Mouse (Mus musculus): Measurements from ENCODE around the gene Copg2.

Gene Copg2

GRCm38 (mm10) chr6:30713455-30713854 is 183.1 kb downstream of the Copg2 start:
- TF ChIP-seq CTCF (conservative IDR thresholded peaks at IDR 0.05; ENCODE audit: low read length) (no peak), NANOG (IDR thresholded peaks at IDR 0.05; ENCODE audit: borderline replicate concordance, low read length) (no peak), POU5F1 (IDR thresholded peaks at IDR 0.05; ENCODE audit: borderline replicate concordance, low read length) (no peak)

GRCm38 (mm10) chr6:30712484-30712883 is 184.1 kb downstream of the Copg2 start:
- no peak overlapping the region for H3K4me3 ChIP-seq (replicated peaks; ENCODE audit: low read length)
- H3K4me1 ChIP-seq (replicated peaks; ENCODE audit: low read depth, low read length), result 0 out of 2 replicates have a peak, but pooled peaks cover 2% of the 10 kb centered on the region
- no peaks in the 10 kb centered on the region for H3K36me3 ChIP-seq (ENCODE audit: insufficient read depth, low read length)
- H3K9me3 ChIP-seq (ENCODE audit: low read length), result no peaks in the 10 kb centered on the region
- TF ChIP-seq POU5F1 (IDR thresholded peaks at IDR 0.05; ENCODE audit: borderline replicate concordance, low read length) (no peak), CTCF (conservative IDR thresholded peaks at IDR 0.05; ENCODE audit: low read length) (no peak), NANOG (IDR thresholded peaks at IDR 0.05; ENCODE audit: borderline replicate concordance, low read length) (no peak)
- peaks cover 3% of the 10 kb centered on the region; the same call in 1 of the 2 replicates for H3K27me3 ChIP-seq (ENCODE audit: insufficient read depth, low read length)

More at GRCm38 (mm10) chr6:30713455-30713854, 183.1 kb downstream of the Copg2 start:
- Histone ChIP-seq H3K4me3 (replicated peaks; ENCODE audit: low read length) (no peak overlapping the region), H3K36me3 (ENCODE audit: insufficient read depth, low read length) (no peaks in the 10 kb centered on the region), H3K4me1 (replicated peaks; ENCODE audit: low read depth, low read length) (0 out of 2 replicates have a peak, but pooled peaks cover 2% of the 10 kb centered on the region), H3K27me3 (ENCODE audit: insufficient read depth, low read length) (peaks cover 5% of the 10 kb centered on the region; the same call in 1 of the 2 replicates), H3K9me3 (ENCODE audit: low read length) (no peaks in the 10 kb centered on the region)

- H3K27me3 ChIP-seq (ENCODE audit: insufficient read depth, low read length), result peaks cover 3% of the 10 kb centered on the region; the same call in 1 of the 2 replicates
- no peaks in the 10 kb centered on the region for H3K36me3 ChIP-seq (ENCODE audit: insufficient read depth, low read length)
- no peaks in the 10 kb centered on the region for H3K9me3 ChIP-seq (ENCODE audit: low read length)
- no peak for TF ChIP-seq POU5F1 (IDR thresholded peaks at IDR 0.05; ENCODE audit: borderline replicate concordance, low read length)
- TF ChIP-seq NANOG (IDR thresholded peaks at IDR 0.05; ENCODE audit: borderline replicate concordance, low read length), result no peak
- TF ChIP-seq CTCF (conservative IDR thresholded peaks at IDR 0.05; ENCODE audit: low read length), result no peak
- H3K4me1 ChIP-seq (replicated peaks; ENCODE audit: low read depth, low read length), result 0 out of 2 replicates have a peak, but pooled peaks cover 2% of the 10 kb centered on the region
- H3K4me3 ChIP-seq (replicated peaks; ENCODE audit: low read length), result no peak overlapping the region
These were observed 185.2 kb downstream of the Copg2 start for GRCm38 (mm10) chr6:30711365-30711763.

- H3K4me1 ChIP-seq (replicated peaks; ENCODE audit: low read depth, low read length), result 0 out of 2 replicates have a peak, but pooled peaks cover 2% of the 10 kb centered on the region
- peaks cover 3% of the 10 kb centered on the region; the same call in 1 of the 2 replicates for H3K27me3 ChIP-seq (ENCODE audit: insufficient read depth, low read length)
- no peaks in the 10 kb centered on the region for H3K9me3 ChIP-seq (ENCODE audit: low read length)
- no peak for TF ChIP-seq POU5F1 (IDR thresholded peaks at IDR 0.05; ENCODE audit: borderline replicate concordance, low read length)
- no peak for TF ChIP-seq CTCF (conservative IDR thresholded peaks at IDR 0.05; ENCODE audit: low read length)
- TF ChIP-seq NANOG (IDR thresholded peaks at IDR 0.05; ENCODE audit: borderline replicate concordance, low read length), result no peak
- no peaks in the 10 kb centered on the region for H3K36me3 ChIP-seq (ENCODE audit: insufficient read depth, low read length)
- H3K4me3 ChIP-seq (replicated peaks; ENCODE audit: low read length), result no peak overlapping the region
These were observed 185.9 kb downstream of the Copg2 start for GRCm38 (mm10) chr6:30710371-30711364.

GRCm38 (mm10) chr6:30709115-30709514 is 187.5 kb downstream of the Copg2 start:
- Histone ChIP-seq H3K27me3 (ENCODE audit: insufficient read depth, low read length) (peaks cover 3% of the 10 kb centered on the region; the same call in 1 of the 2 replicates), H3K4me3 (replicated peaks; ENCODE audit: low read length) (no peak overlapping the region), H3K36me3 (ENCODE audit: insufficient read depth, low read length) (no peaks in the 10 kb centered on the region), H3K4me1 (replicated peaks; ENCODE audit: low read depth, low read length) (0 out of 2 replicates have a peak, but pooled peaks cover 2% of the 10 kb centered on the region), H3K9me3 (ENCODE audit: low read length) (no peaks in the 10 kb centered on the region)
- TF ChIP-seq CTCF (conservative IDR thresholded peaks at IDR 0.05; ENCODE audit: low read length) (no peak), NANOG (IDR thresholded peaks at IDR 0.05; ENCODE audit: borderline replicate concordance, low read length) (no peak), POU5F1 (IDR thresholded peaks at IDR 0.05; ENCODE audit: borderline replicate concordance, low read length) (no peak)

GRCm38 (mm10) chr6:30703977-30704602 is 192.5 kb downstream of the Copg2 start:
- Histone ChIP-seq H3K27me3 (ENCODE audit: insufficient read depth, low read length) (no peaks in the 10 kb centered on the region), H3K9me3 (ENCODE audit: low read length) (no peaks in the 10 kb centered on the region), H3K36me3 (ENCODE audit: insufficient read depth, low read length) (no peaks in the 10 kb centered on the region), H3K4me3 (replicated peaks; ENCODE audit: low read length) (no peak overlapping the region), H3K4me1 (replicated peaks; ENCODE audit: low read depth, low read length) (no peaks in the 10 kb centered on the region)
- TF ChIP-seq NANOG (IDR thresholded peaks at IDR 0.05; ENCODE audit: borderline replicate concordance, low read length) (no peak), CTCF (conservative IDR thresholded peaks at IDR 0.05; ENCODE audit: low read length) (no peak), POU5F1 (IDR thresholded peaks at IDR 0.05; ENCODE audit: borderline replicate concordance, low read length) (no peak)

- no peaks in the 10 kb centered on the region for H3K9me3 ChIP-seq (ENCODE audit: low read length)
- no peaks in the 10 kb centered on the region for H3K4me1 ChIP-seq (replicated peaks; ENCODE audit: low read depth, low read length)
- H3K4me3 ChIP-seq (replicated peaks; ENCODE audit: low read length), result no peak overlapping the region
- H3K36me3 ChIP-seq (ENCODE audit: insufficient read depth, low read length), result no peaks in the 10 kb centered on the region
- H3K27me3 ChIP-seq (ENCODE audit: insufficient read depth, low read length), result no peaks in the 10 kb centered on the region
- TF ChIP-seq POU5F1 (IDR thresholded peaks at IDR 0.05; ENCODE audit: borderline replicate concordance, low read length) (no peak), CTCF (conservative IDR thresholded peaks at IDR 0.05; ENCODE audit: low read length) (no peak)
These were observed 193.1 kb downstream of the Copg2 start for GRCm38 (mm10) chr6:30703476-30703875.

- no peaks in the 10 kb centered on the region for H3K4me1 ChIP-seq (replicated peaks; ENCODE audit: low read depth, low read length)
These were observed 193.7 kb downstream of the Copg2 start for GRCm38 (mm10) chr6:30702881-30703280.

More at GRCm38 (mm10) chr6:30702881-30703280, 193.7 kb downstream of the Copg2 start:
- Histone ChIP-seq H3K9me3 (ENCODE audit: low read length) (no peaks in the 10 kb centered on the region), H3K27me3 (ENCODE audit: insufficient read depth, low read length) (no peaks in the 10 kb centered on the region), H3K4me3 (replicated peaks; ENCODE audit: low read length) (no peak overlapping the region), H3K36me3 (ENCODE audit: insufficient read depth, low read length) (no peaks in the 10 kb centered on the region)
- TF ChIP-seq POU5F1 (IDR thresholded peaks at IDR 0.05; ENCODE audit: borderline replicate concordance, low read length) (no peak), NANOG (IDR thresholded peaks at IDR 0.05; ENCODE audit: borderline replicate concordance, low read length) (no peak), CTCF (conservative IDR thresholded peaks at IDR 0.05; ENCODE audit: low read length) (no peak)

Measured in E14TG2a.4 (cell line).